Mouse (Mus musculus) G1E (cell line): ENCODE measurements around the gene Smpd3.

ENCODE experiments used
- CTCF ChIP-seq: IDR thresholded peaks from 2 replicates; pipeline ENCODE4 v1.5.1; 2012; ENCODE audit warnings: low read depth, low read length, inconsistent platforms, mixed read lengths
- GATA1 ChIP-seq: IDR thresholded peaks from 2 replicates; pipeline ENCODE4 v1.6.1; 2012; ENCODE audit warnings: borderline replicate concordance, low read length, inconsistent platforms, mixed read lengths
- POLR2AphosphoS5 ChIP-seq: IDR thresholded peaks from 2 replicates; pipeline ENCODE4 v1.6.1; 2012; ENCODE audit warnings: low read depth, low read length, inconsistent platforms; ENCODE audit not compliant: insufficient replicate concordance

GRCm38 (mm10) chr8:106213959-106214358 is 123.8 kb downstream of the Smpd3 start:
- TF ChIP-seq CTCF (no peak), GATA1 (no peak), POLR2AphosphoS5 (no peak)
